Mouse (Mus musculus): ENCODE measurements at regions not wholly inside any gene's neighbourhood (a gene's known extent, or its start where the extent isn't known, plus 50 kb on each side); places are given as distances from the start of the nearest gene placed in this dataset.

DNA sequence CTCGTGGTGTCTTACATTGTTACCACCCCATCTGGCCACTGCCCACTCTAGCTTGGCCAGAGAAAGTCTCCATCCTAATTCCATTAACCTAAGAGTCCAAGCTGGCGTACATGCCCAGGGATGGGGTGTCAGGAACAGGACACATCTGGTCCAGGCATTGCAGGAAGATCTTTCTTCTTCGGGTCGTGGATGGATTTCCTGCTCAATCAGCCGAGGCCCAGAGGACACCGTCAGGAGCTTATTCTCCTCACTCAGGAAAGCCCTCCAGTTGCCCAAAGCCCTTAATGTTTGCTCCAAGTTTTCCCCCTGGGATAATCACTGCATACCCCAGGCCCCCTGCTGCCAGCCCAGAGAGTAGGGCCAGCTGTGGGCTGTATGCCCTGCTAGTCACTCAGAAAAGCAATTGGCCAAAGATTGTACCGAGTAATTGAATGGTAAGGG, 172.2 kb upstream of the Zfp703 start:
- DNase-seq (ENCODE audit: low read depth in 2 of 2, low spot score in 2 of 2) = no peak

DNA sequence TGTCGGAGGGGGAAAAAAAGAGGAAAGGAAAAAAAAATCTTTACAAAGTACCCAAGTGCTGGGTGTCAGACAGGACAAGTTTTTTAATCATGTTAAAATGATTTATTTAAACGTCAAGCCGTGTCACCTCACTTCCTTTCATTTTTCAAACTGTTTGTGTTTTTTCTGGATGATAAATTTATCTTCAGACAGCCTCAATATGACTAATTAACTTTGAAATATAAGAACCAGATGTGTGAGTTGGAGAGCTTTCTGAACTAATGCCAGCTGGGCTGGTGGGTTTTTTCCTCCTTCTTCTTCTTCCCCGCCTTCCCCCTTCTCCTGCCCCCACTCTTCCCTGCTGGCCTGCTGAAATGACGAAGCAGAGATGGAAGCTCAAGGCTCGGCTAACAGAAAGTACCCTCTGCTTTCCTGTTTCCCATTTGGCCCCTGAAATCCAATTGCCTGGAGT, 171.7 kb upstream of the Zfp703 start:
- no peak for DNase-seq (ENCODE audit: low read depth in 2 of 2, low spot score in 2 of 2)

DNA sequence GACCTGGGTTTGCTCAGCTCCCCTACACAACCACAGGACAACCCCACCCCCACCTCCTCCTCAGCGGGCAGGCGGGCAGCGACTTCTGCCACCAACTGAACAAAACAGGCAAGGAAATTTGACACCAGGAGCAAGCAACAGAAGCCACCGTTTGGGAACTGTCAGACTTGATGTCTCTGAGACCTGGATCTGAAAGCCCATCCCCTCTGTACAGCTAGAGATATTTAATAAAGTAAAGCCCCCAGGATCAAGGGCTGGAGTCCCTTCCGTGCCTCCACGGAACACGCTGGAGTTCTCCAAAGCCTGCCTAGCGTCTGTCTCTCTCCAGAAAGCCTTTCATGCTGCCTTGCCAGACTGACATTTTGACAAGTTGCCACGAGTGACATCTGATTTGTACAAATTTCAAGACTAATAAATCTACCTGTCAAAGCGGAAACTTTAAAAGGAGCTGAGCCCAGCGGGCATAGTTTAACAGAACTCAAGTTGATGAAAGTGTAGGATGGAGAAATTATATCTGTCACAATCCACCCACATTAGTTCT, 168.9 kb upstream of the Zfp703 start:
- DNase-seq (ENCODE audit: low read depth in 2 of 2, low spot score in 2 of 2) = no peak

DNA sequence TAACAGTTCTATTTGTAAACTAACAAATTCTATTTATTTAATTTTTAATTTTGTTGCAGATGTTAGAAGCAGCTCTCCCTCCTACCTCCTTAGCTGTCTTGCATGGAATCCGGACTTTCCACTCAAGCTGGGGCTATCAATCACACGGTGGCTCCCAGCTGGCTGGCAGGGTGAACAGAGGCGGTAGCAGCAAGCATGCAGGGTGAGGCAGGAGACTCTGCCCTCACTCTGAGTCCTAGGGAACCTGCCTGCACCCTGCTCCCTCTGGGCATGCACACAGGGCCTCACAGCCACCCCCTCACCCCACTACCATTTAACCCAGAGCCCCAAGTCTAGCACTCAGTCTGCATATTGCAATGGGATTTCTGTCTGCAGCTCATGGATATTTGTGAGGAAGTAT, 168.4 kb upstream of the Zfp703 start:
- no peak for DNase-seq (ENCODE audit: low read depth in 2 of 2, low spot score in 2 of 2)

DNA sequence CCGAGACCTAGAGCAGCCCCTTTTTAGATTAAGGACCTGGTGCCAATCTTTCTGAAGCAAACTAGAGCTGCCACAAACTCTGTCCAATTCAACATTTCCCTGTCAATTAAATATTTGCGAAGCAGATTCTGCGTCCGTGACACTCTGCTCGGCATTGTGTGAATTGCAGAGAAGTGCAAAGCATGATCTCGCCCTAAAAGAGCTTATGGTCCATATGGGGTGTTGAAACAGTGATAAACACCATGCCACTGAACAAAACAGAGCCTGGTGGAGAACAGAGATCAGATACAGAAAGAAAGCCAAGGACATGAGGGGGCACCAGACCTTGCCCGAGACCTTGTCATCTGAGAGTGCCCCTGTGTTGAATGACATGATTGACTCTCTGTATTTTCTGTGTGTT, 167.2 kb upstream of the Zfp703 start:
- no peak for DNase-seq (ENCODE audit: low read depth in 2 of 2, low spot score in 2 of 2)

- DNase-seq (ENCODE audit: low read depth in 2 of 2, low spot score in 2 of 2) = no peak
Measured at GRCm38 (mm10) chr8:26811533-26812236, 165.4 kb upstream of the Zfp703 start.

- DNase-seq (ENCODE audit: low read depth in 2 of 2, low spot score in 2 of 2) = no peak
Measured at GRCm38 (mm10) chr8:26813198-26813815, 163.8 kb upstream of the Zfp703 start.

DNA sequence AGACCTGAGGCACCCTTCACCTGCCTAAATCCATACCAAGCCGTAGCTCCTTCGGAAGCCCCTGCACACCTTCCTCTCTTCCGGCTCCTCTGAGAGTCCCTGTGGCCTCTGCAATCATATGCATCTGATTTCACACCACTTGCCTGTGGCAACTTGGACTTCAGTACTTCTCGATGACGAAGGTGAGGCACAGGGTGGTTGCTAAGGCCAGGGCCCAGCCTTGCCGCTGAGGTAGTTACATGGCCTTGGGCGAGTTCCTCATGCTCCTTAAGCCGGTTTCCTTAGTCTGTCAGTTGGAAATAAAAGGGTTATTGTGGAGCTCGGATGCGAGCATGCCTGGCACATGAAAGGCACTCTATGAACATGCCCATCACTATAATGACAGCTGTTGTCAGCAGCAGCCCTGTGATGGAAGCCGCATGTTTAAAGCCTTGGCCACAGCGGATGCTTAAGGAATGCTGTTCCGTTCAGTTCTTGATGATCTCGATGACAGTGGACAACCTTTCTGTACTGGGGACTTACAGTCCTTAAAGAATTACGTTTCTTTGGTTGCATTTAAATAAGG, 162.0 kb upstream of the Zfp703 start:
- no peak for DNase-seq (ENCODE audit: low read depth in 2 of 2, low spot score in 2 of 2)

DNA sequence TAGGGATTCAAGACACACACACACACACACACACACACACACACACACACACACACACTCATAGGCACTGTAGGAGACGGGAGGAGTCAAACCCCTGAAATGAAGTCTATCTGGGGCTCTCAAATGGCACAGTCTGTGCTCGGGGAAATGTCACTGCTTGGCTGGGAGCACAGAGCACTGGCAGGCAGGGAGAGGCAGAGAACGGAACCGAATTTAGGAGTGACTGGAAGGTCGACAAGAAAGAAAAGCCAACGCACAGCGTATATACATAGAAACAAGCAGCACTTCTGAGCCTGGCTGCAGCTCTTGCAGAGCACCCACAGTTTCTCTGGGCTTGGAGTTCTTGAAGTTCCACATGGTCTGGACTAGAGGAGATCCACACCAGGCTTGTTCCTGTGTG, 160.1 kb upstream of the Zfp703 start:
- DNase-seq (ENCODE audit: low read depth in 2 of 2, low spot score in 2 of 2) = no peak

DNA sequence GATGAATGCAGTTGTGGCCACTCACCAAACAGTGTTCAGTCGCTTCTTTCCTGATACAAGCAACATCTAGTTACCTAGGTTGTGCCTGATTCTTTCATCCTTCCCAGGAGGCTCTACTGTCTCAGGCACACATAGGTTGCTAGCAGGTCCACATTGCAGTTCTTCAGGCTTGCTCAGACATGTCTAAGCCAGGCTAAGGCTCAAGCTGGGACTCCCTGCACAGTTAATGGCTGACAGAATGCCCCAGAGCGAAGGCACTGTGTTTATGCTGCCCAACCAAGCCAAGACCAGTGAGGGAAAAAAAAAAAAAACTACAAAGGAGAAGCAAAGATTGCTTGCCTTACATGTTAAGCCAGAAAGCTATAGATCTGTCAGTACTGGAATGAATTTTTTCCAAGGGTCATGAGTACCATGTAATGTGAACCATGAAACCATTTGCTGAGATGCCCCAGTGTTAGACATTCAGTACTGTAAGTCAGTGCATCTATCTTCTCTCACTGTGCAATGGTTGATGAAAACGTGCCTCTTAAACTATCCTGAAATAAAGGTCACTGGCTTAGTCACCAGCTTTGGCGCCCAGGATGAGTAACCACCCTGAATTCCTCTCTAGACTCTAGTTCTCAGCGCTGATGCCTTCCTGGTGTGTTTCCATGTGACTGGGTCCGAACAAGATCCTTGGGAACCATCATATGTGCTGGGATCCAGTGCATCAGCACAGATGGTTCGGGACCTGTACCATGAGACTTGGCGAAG, 152.8 kb upstream of the Zfp703 start:
- DNase-seq (ENCODE audit: low read depth in 2 of 2, low spot score in 2 of 2) = no peak

DNA sequence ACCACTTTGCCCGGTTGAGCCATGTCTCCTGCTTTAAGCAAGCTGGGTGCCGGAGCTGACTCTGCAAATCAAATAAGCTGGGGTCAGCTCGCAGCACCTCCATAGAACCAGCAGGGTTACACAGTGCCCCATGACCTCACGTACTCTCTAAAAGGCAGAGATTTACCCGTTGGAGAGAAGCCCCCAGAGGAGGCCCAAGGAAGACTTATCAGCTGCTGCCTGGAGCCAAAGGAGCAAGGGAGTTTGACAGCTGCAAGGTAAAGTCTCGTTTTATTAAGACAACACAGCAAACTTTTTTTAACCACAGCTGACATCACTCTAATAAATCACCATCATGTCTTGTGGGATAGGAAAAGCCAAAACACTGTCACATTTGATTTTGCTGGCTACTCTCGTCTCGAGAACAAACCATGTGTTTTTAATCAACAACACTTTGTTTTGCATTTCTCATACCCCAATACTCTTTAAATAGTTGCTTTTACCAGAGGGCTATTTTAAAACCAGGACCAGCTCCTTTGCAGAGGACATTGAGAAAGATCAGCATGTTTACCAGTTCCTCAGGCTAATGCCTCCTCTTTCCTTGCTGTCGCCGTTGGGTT, 148.7 kb upstream of the Zfp703 start:
- DNase-seq (ENCODE audit: low read depth in 2 of 2, low spot score in 2 of 2) = no peak

GRCm38 (mm10) chr8:26829313-26829712, 147.8 kb upstream of the Zfp703 start:
- DNase-seq (ENCODE audit: low read depth in 2 of 2, low spot score in 2 of 2) = no peak

- DNase-seq (ENCODE audit: low read depth in 2 of 2, low spot score in 2 of 2) = no peak
Measured at GRCm38 (mm10) chr8:26831148-26831547, 146.0 kb upstream of the Zfp703 start.

GRCm38 (mm10) chr8:26831790-26832189, 145.3 kb upstream of the Zfp703 start:
- DNase-seq (ENCODE audit: low read depth in 2 of 2, low spot score in 2 of 2) = no peak

- DNase-seq (ENCODE audit: low read depth in 2 of 2, low spot score in 2 of 2) = no peak
Measured at GRCm38 (mm10) chr8:26832546-26832945, 144.6 kb upstream of the Zfp703 start.

- no peak for DNase-seq (ENCODE audit: low read depth in 2 of 2, low spot score in 2 of 2)
Measured at GRCm38 (mm10) chr8:26833297-26833696, 143.8 kb upstream of the Zfp703 start.

- no peak for DNase-seq (ENCODE audit: low read depth in 2 of 2, low spot score in 2 of 2)
Measured at GRCm38 (mm10) chr8:26833784-26834183, 143.3 kb upstream of the Zfp703 start.

- no peak for DNase-seq (ENCODE audit: low read depth in 2 of 2, low spot score in 2 of 2)
Measured at GRCm38 (mm10) chr8:26834604-26835003, 142.5 kb upstream of the Zfp703 start.

- DNase-seq (ENCODE audit: low read depth in 2 of 2, low spot score in 2 of 2) = no peak
Measured at GRCm38 (mm10) chr8:26835076-26835475, 142.0 kb upstream of the Zfp703 start.

- no peak for DNase-seq (ENCODE audit: low read depth in 2 of 2, low spot score in 2 of 2)
Measured at GRCm38 (mm10) chr8:26835616-26836015, 141.5 kb upstream of the Zfp703 start.

DNA sequence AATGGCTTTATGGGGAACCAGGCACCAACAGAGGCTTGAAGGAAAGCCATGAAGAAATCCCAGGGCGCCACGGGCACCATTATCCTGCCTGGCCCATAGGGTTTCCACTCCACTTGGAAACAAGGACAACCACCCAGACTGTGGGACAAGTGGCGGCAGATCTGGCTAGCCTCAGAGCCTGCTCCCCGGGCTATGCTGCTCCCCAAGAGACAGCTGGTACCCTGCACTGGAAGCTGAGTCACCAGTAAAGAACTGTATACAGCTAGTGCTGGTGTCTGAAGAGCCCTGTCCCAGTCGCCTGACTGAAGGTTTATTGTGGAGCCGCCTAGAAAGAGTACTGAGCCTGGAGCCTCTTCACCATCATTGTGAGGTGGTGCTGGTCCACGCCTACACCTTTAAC, 140.6 kb upstream of the Zfp703 start:
- no peak for DNase-seq (ENCODE audit: low read depth in 2 of 2, low spot score in 2 of 2)
